Mouse (Mus musculus) myocyte (in vitro differentiated cells): ENCODE measurements at regions not wholly inside any gene's neighbourhood (a gene's known extent, or its start where the extent isn't known, plus 50 kb on each side); places are given as distances from the start of the nearest gene placed in this dataset.

Source experiments
- H3K27me3 ChIP-seq: one replicate; pipeline ENCODE4 v1.6.1; 2011; ENCODE audit not compliant: control insufficient read depth, insufficient read depth, insufficient read length
- H3K36me3 ChIP-seq: one replicate; pipeline ENCODE4 v1.6.1; 2011; ENCODE audit not compliant: control insufficient read depth, insufficient read depth
- H3K4me2 ChIP-seq: one replicate; pipeline ENCODE4 v1.6.1; 2011; ENCODE audit warnings: low read depth, control low read depth
- H3K4me3 ChIP-seq: one replicate; pipeline ENCODE4 v1.5.1; 2011; ENCODE audit warnings: mild to moderate bottlenecking, control low read depth, moderate library complexity
- H3K79me2 ChIP-seq: one replicate; pipeline ENCODE4 v1.6.1; 2011; ENCODE audit not compliant: control insufficient read depth, insufficient read depth
- H3ac ChIP-seq: one replicate; pipeline ENCODE4 v1.6.1; 2011; ENCODE audit not compliant: control insufficient read depth, insufficient read length
- CEBPB ChIP-seq: IDR thresholded peaks from 2 replicates; pipeline ENCODE4 v1.6.1; 2011; ENCODE audit warnings: mild to moderate bottlenecking, moderate library complexity; ENCODE audit not compliant: poor library complexity, insufficient read depth, severe bottlenecking
- E2F4 ChIP-seq: IDR thresholded peaks from one replicate; pipeline ENCODE4 v1.6.1; 2011; ENCODE audit warnings: mild to moderate bottlenecking, control low read depth, moderate library complexity; ENCODE audit not compliant: insufficient read depth
- MAX ChIP-seq: IDR thresholded peaks from one replicate; pipeline ENCODE4 v1.6.1; 2011; ENCODE audit warnings: low read depth, mild to moderate bottlenecking, control low read depth
- MYOD1 ChIP-seq, 3 experiments: IDR thresholded peaks; one replicate each; pipeline ENCODE4 v1.6.1; 2011; ENCODE audit warnings: control low read depth in 2 of 3, low read depth in 2 of 3, mild to moderate bottlenecking in 2 of 3, moderate library complexity in 1 of 3; ENCODE audit not compliant: insufficient read length in 2 of 3, control insufficient read depth in 1 of 3
- MYOG ChIP-seq, 3 experiments: IDR thresholded peaks; one replicate each; pipeline ENCODE4 v1.6.1; 2011; ENCODE audit warnings: control low read depth in 2 of 3, low read depth in 2 of 3, mild to moderate bottlenecking in 2 of 3; ENCODE audit not compliant: insufficient read length in 2 of 3, control insufficient read depth in 1 of 3, insufficient read depth in 1 of 3
- POLR2A ChIP-seq: IDR thresholded peaks from one replicate; pipeline ENCODE4 v1.6.1; 2011; ENCODE audit warnings: low read depth, mild to moderate bottlenecking, control low read depth, moderate library complexity; ENCODE audit not compliant: insufficient read length
- POLR2AphosphoS2 ChIP-seq: IDR thresholded peaks from one replicate; pipeline ENCODE4 v1.6.1; 2011; ENCODE audit warnings: low read depth, control low read depth; ENCODE audit not compliant: insufficient read length
- REST ChIP-seq: IDR thresholded peaks from one replicate; pipeline ENCODE4 v1.6.1; 2011; ENCODE audit warnings: mild to moderate bottlenecking, control low read depth, moderate library complexity; ENCODE audit not compliant: insufficient read depth, insufficient read length
- SRF ChIP-seq: IDR thresholded peaks from one replicate; pipeline ENCODE4 v1.6.1; 2011; ENCODE audit warnings: low read depth; ENCODE audit not compliant: control insufficient read depth, insufficient read length
- TCF12 ChIP-seq: IDR thresholded peaks from one replicate; pipeline ENCODE4 v1.6.1; 2011; ENCODE audit warnings: mild to moderate bottlenecking, control low read depth; ENCODE audit not compliant: poor library complexity, insufficient read depth, severe bottlenecking
- TCF3 ChIP-seq: IDR thresholded peaks from one replicate; pipeline ENCODE4 v1.6.1; 2011; ENCODE audit warnings: low read depth, control low read depth; ENCODE audit not compliant: insufficient read length
- USF1 ChIP-seq: IDR thresholded peaks from one replicate; pipeline ENCODE4 v1.6.1; 2011; ENCODE audit warnings: low read depth, mild to moderate bottlenecking, control low read depth, moderate library complexity

DNA sequence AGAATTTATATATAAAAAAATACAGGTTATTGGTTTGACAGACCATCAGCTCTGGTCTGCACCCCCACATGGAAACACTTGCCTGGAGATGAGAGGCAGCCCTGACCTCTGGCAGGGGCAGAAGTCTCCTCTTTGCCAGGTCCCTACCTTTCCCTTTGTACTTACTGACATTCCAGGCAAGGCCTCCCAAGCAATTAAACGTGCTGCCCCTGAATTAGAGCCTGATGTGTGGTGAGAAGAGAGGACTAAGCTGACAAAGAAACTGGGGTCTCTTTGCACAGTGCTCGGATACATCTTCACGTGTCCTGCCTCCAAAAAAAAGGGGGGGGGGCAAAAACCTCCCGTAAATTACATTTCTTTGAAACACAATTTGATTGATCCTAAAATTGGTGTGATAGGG is 175.5 kb downstream of the Gas1 start:
- Histone ChIP-seq H3K79me2 (no peaks in the 10 kb centered on the region), H3ac (no peak overlapping the region), H3K36me3 (no peaks in the 10 kb centered on the region), H3K27me3 (no peaks in the 10 kb centered on the region), H3K4me3 (no peak overlapping the region), H3K4me2 (no peak overlapping the region)
- TF ChIP-seq TCF12 = no peak
- no peak for TF ChIP-seq TCF3
- no peak for TF ChIP-seq MYOG (IDR thresholded peaks at IDR 0.05; ENCODE audit: control insufficient read depth in 1 of 3, insufficient read depth in 1 of 3, insufficient read length in 2 of 3, low read depth in 2 of 3)

DNA sequence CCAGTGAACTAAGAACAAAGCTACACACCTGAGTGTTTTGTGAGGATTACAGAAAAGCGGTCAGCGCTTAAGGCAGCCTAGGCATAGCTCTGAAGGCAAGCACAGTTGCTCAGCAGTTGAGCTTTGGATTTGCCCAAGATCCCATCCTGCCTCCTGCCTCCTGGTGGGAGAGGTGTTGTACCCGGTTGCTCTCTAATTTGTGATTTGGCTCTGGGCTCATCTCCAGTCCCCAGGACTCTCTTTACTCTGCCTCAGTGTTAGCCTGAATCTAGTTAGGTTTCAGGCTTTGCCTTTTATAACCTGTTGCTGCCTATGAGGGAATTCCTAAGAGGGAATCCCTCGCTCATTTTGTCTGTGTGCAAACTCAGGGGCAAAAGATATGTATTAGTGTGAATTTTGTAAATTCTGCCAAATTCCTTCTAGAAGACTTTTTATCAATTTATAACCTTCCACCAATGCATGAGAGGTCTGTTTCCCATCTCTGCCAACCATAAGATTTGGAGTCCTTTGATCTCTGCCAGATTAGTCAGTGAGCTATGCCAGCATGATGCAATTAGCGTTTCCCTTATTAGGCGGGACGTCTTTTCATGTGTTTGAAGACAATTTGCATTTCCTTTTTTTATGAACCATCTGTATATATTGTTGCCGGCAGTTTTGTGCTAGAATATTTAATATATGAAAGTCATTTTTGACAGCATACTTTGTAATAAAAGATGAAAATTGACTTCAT is 176.4 kb downstream of the Gas1 start:
- Histone ChIP-seq H3ac (no peak overlapping the region), H3K36me3 (no peaks in the 10 kb centered on the region), H3K4me2 (no peak overlapping the region), H3K27me3 (no peaks in the 10 kb centered on the region), H3K4me3 (no peak overlapping the region), H3K79me2 (no peaks in the 10 kb centered on the region)
- 0 out of 2 replicates have a peak, but pooled peaks have one; percentile 31 for TF ChIP-seq CEBPB
- TF ChIP-seq TCF12 = no peak

DNA sequence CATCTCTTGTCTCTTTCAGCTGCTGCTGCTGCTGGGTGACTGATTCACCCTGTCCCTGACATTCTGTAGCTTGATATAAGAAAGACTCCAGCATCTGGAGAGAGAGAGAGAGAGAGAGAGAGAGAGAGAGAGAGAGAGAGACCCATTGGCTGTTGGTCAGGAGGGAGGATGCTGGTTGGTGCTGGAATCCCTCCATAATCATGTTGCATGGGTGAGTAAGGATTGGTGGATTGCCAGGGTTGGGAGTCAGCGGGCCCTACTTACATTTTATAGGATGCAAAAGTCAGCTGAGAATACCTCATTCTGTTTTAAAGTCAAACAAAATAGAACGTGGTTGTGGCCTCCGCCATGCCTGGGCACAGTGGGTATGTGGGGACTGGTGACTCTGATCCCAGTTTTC is 174.5 kb upstream of the Tut7 start:
- Histone ChIP-seq H3K36me3 (no peaks in the 10 kb centered on the region), H3K4me2 (no peak overlapping the region), H3K27me3 (no peaks in the 10 kb centered on the region), H3K4me3 (no peak overlapping the region), H3K79me2 (no peaks in the 10 kb centered on the region), H3ac (no peak overlapping the region)
- TF ChIP-seq MYOD1 (IDR thresholded peaks at IDR 0.05; ENCODE audit: control insufficient read depth in 1 of 3, insufficient read length in 2 of 3, low read depth in 2 of 3) (no peak), TCF12 (no peak), SRF (no peak), REST (no peak), CEBPB (no peak), USF1 (no peak)

DNA sequence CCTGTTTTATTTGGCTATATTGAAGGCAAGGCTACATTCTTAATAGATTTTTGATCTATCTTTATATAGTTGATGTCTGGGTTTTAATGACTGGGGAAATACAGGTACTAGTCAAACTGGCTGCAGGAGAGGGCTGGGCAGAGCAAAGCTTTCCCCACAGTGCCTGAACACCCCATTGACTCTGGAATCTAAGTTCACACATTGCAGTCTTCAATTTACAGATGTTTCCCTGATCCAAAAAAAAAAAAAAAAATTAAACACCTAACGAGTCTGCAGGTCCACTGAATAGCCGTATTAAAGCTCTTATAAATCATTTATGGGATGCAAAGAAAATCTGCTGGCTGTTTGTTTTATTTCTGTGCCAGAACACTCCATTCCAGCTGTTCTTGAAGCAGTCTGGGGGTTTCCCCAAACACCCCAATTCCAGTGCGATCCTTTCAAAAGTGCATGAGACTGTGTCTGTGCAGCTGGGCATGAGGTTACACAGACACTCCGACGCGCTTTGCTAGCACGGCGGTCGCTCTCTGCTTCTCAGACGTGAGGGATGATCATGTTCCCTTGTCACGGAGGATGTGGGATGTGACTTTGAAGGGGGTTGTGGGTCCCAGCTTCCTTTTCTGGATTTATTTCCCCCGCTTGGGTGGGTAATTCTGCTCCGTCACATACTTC is 173.3 kb upstream of the Tut7 start:
- TF ChIP-seq CEBPB (no peak), REST (no peak), MYOG (IDR thresholded peaks at IDR 0.05; ENCODE audit: control insufficient read depth in 1 of 3, insufficient read depth in 1 of 3, insufficient read length in 2 of 3, low read depth in 2 of 3) (no peak), POLR2A (no peak), E2F4 (no peak), TCF3 (no peak)
- no peaks in the 10 kb centered on the region for H3K79me2 ChIP-seq
- no peak overlapping the region for H3K4me2 ChIP-seq
- no peak overlapping the region for H3K4me3 ChIP-seq
- H3K36me3 ChIP-seq = no peaks in the 10 kb centered on the region
- H3K27me3 ChIP-seq = no peaks in the 10 kb centered on the region
- H3ac ChIP-seq = no peak overlapping the region

DNA sequence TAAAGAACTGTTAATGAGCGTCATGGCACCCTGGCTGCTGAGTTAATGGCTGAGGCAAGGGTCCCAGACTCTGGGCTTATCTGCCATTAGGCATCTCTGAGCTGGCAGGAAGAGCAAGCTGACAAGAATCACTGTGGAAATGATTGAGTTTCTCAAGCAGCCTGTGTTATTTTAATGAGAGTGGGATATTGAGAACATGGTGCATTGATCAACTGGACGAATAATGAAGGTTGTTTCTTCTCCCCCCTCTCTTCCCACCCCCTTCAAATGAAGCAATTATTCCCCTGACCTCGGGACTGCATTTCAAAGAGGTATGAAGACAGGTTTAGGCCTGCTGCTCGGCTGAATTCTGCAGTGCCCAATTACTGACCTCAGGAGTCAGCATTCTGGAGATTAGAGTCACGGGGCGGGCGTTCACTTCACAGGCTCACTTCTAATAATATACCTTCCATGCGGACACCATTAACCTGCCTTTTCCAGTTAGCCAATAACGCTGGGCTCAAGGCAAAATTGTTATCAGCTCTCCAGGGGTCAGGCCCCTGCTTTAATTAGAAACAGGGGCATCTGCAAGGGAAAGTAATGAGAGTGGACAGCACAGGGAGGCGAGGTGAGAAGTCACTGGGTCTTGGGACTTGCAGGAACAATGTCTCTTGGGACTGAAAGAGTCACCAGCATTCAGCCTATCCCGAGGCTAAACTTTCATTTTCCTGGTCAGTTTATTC is 170.0 kb upstream of the Tut7 start:
- H3K4me2 ChIP-seq = no peak overlapping the region
- no peaks in the 10 kb centered on the region for H3K27me3 ChIP-seq
- H3K4me3 ChIP-seq = no peak overlapping the region
- no peaks in the 10 kb centered on the region for H3K36me3 ChIP-seq
- no peaks in the 10 kb centered on the region for H3K79me2 ChIP-seq
- TF ChIP-seq POLR2A (no peak), POLR2AphosphoS2 (no peak), CEBPB (no peak), MAX (no peak), REST (no peak), USF1 (no peak), TCF3 (no peak), SRF (no peak), MYOG (IDR thresholded peaks at IDR 0.05; ENCODE audit: control insufficient read depth in 1 of 3, insufficient read depth in 1 of 3, insufficient read length in 2 of 3, low read depth in 2 of 3) (no peak), TCF12 (no peak), E2F4 (no peak), MYOD1 (IDR thresholded peaks at IDR 0.05; ENCODE audit: control insufficient read depth in 1 of 3, insufficient read length in 2 of 3, low read depth in 2 of 3) (no peak)
- H3ac ChIP-seq = no peak overlapping the region
